ENCODE assay signal across 16 mouse cellular contexts in genomic region chr11:57701193-57701925, GRCm38 (mm10). TPM values are rescaled to one million over a fixed set of nuclear protein-coding genes. Genes with fewer than 3 reads are reported as not detected.
DNase-seq lines count a peak whose midpoint lies in the region; ATAC-seq and TF ChIP-seq lines count a peak whose summit lies in the region.
"Had no signal": no experiment of that assay in that cellular context is flagged by ENCODE, and none has a peak within 500 bp of the region (broad histone marks: within the 10 kb centered on the region; RNA-seq: fewer than 3 reads in every experiment).

No protein-coding gene starts in this region.

- H3K9me3 ChIP-seq in heart, embryonic 10.5 days, result no peaks in the 10 kb centered on the region
- no peaks in the 10 kb centered on the region for H3K9me3 ChIP-seq in midbrain, embryonic 13.5 days
- no peaks in the 10 kb centered on the region for H3K9me3 ChIP-seq in midbrain, embryonic 16.5 days (replicated peaks; ENCODE audit: control insufficient read depth, low read length, poor library complexity, severe bottlenecking)
- no peaks in the 10 kb centered on the region for H3K9me3 ChIP-seq in intestine, embryonic 15.5 days
- H3K9me3 ChIP-seq: forebrain, embryonic 15.5 days had no signal

- DNase-seq in heart, embryonic 10.5 days (ENCODE audit: low spot score), result no peak
- DNase-seq in heart, adult 11 months, result no peak
- DNase-seq in B cell, adult 2 months, result no peak
- DNase-seq in spleen, adult 18-20 months, result no peak
- DNase-seq: adrenal gland, adult 8-10 months; cerebellum, adult 11-12 months; lung, postnatal 14 days; retina, postnatal 1 day; thymus, adult 18-20 months had no signal

- H3K36me3 ChIP-seq in heart, embryonic 10.5 days, result peaks cover 7% of the 10 kb centered on the region; the same call in 1 of the 2 replicates
- H3K36me3 ChIP-seq in midbrain, embryonic 13.5 days, result peaks cover 7% of the 10 kb centered on the region; the same call in 1 of the 2 replicates
- no peaks in the 10 kb centered on the region for H3K36me3 ChIP-seq in midbrain, embryonic 16.5 days (ENCODE audit: control insufficient read depth, insufficient read depth, low read length)
- H3K36me3 ChIP-seq in intestine, embryonic 15.5 days, result no peaks in the 10 kb centered on the region; the same call in 1 of the 2 replicates
- H3K36me3 ChIP-seq in small intestine, adult 2 months (ENCODE audit: control insufficient read depth, insufficient read depth, low read length), result peaks cover 7% of the 10 kb centered on the region
- H3K36me3 ChIP-seq: forebrain, embryonic 15.5 days had no signal

- no peak for ATAC-seq in midbrain, embryonic 13.5 days
- no peak for ATAC-seq in midbrain, embryonic 16.5 days
- ATAC-seq in intestine, embryonic 15.5 days, result peak; percentile 87
- ATAC-seq: forebrain, embryonic 15.5 days; liver, embryonic 12.5 days; Patski had no signal

- no peaks in the 10 kb centered on the region for H3K27me3 ChIP-seq in heart, embryonic 10.5 days (ENCODE audit: insufficient read depth, poor library complexity, severe bottlenecking)
- H3K27me3 ChIP-seq in midbrain, embryonic 13.5 days, result peaks cover 3% of the 10 kb centered on the region; the same call in 1 of the 2 replicates
- H3K27me3 ChIP-seq in midbrain, embryonic 16.5 days (ENCODE audit: control insufficient read depth, insufficient read depth, low read depth, low read length), result no peaks in the 10 kb centered on the region
- H3K27me3 ChIP-seq in intestine, embryonic 15.5 days (replicated peaks), result no peaks in the 10 kb centered on the region
- H3K27me3 ChIP-seq in small intestine, adult 2 months (ENCODE audit: control insufficient read depth, insufficient read depth, low read length), result no peaks in the 10 kb centered on the region
- H3K27me3 ChIP-seq: forebrain, embryonic 15.5 days; liver, embryonic 12.5 days; Patski had no signal

- 68% methylated on average over 11 of the region's 11 CpGs for WGBS in heart, embryonic 10.5 days
- whole genome bisulfite sequencing in midbrain, embryonic 13.5 days, result 86% methylated on average over 11 of the region's 11 CpGs
- WGBS in midbrain, embryonic 16.5 days, result 74% methylated on average over 11 of the region's 11 CpGs
- 60% methylated on average over 11 of the region's 11 CpGs for WGBS in intestine, embryonic 15.5 days
- 30% methylated on average over 11 of the region's 11 CpGs for WGBS in small intestine, adult 2 months

- H3K4me2 ChIP-seq in midbrain, embryonic 13.5 days (replicated peaks), result no peak overlapping the region
- no peak overlapping the region for H3K4me2 ChIP-seq in midbrain, embryonic 16.5 days (ENCODE audit: low read length)
- peak overlapping the region; percentile 21 for H3K4me2 ChIP-seq in intestine, embryonic 15.5 days (replicated peaks)
- H3K4me2 ChIP-seq: forebrain, embryonic 15.5 days; liver, embryonic 12.5 days had no signal

- H3K4me1 ChIP-seq in heart, embryonic 10.5 days, result peaks cover 25% of the 10 kb centered on the region
- H3K4me1 ChIP-seq in midbrain, embryonic 13.5 days (replicated peaks), result peaks cover 25% of the 10 kb centered on the region
- H3K4me1 ChIP-seq in midbrain, embryonic 16.5 days (ENCODE audit: control insufficient read depth, insufficient read depth, low read length), result peaks cover 16% of the 10 kb centered on the region
- H3K4me1 ChIP-seq in intestine, embryonic 15.5 days (replicated peaks), result peaks cover 12% of the 10 kb centered on the region; the same call in 1 of the 2 replicates
- peaks cover 33% of the 10 kb centered on the region; the same call in 1 of the 2 replicates for H3K4me1 ChIP-seq in small intestine, adult 2 months (ENCODE audit: control insufficient read depth, insufficient read depth, insufficient read length, low read length)

- no peak overlapping the region for H3K4me3 ChIP-seq in heart, embryonic 10.5 days
- no peak overlapping the region for H3K4me3 ChIP-seq in midbrain, embryonic 13.5 days (replicated peaks)
- no peak overlapping the region for H3K4me3 ChIP-seq in midbrain, embryonic 16.5 days (ENCODE audit: low read depth, low read length)
- H3K4me3 ChIP-seq in intestine, embryonic 15.5 days (replicated peaks), result no peak overlapping the region
- 0 out of 2 replicates have a peak overlapping the region, but pooled peaks have one; percentile 5 for H3K4me3 ChIP-seq in small intestine, adult 2 months (ENCODE audit: low read depth, low read length)
- H3K4me3 ChIP-seq: forebrain, embryonic 15.5 days; liver, embryonic 12.5 days had no signal

- no peak overlapping the region for H3K9ac ChIP-seq in midbrain, embryonic 13.5 days (replicated peaks)
- H3K9ac ChIP-seq in midbrain, embryonic 16.5 days (ENCODE audit: low read depth, low read length), result no peak overlapping the region
- no peak overlapping the region for H3K9ac ChIP-seq in intestine, embryonic 15.5 days
- H3K9ac ChIP-seq: forebrain, embryonic 15.5 days; liver, embryonic 12.5 days had no signal

- H3K27ac ChIP-seq in heart, embryonic 10.5 days, result peak overlapping the region; percentile 52; the same call in 1 of the 2 replicates
- H3K27ac ChIP-seq in midbrain, embryonic 13.5 days, result peak overlapping the region; percentile 10; the same call in 1 of the 2 replicates
- no peak overlapping the region for H3K27ac ChIP-seq in midbrain, embryonic 16.5 days (ENCODE audit: low read length)
- peak overlapping the region; percentile 48 for H3K27ac ChIP-seq in intestine, embryonic 15.5 days
- peak overlapping the region; percentile 97 for H3K27ac ChIP-seq in small intestine, adult 2 months (ENCODE audit: insufficient read depth, low read depth, low read length)
- H3K27ac ChIP-seq: forebrain, embryonic 15.5 days; liver, embryonic 12.5 days had no signal

- no peak for TF ChIP-seq POLR2A in small intestine, adult 2 months (IDR thresholded peaks at IDR 0.05; ENCODE audit: low read depth, low read length)

- TF ChIP-seq CTCF in small intestine, adult 2 months (IDR thresholded peaks at IDR 0.05; ENCODE audit: extremely low read depth, insufficient read length, insufficient replicate concordance, low read depth, low read length), result no peak

RNA-seq across cellular contexts. Expression of gene Galnt10, which starts 56.1 kb away (rescaled TPM):
- polyA plus RNA-seq in heart, embryonic 10.5 days (2016; fragmentation: Nextera tagmentation; extraction: Ambion mirVana), result 16.6 and 20.7 TPM in 2 replicates
- polyA plus RNA-seq in midbrain, embryonic 13.5 days (2015; fragmentation: Nextera tagmentation; extraction: Ambion mirVana), result 13.0 and 15.6 TPM in 2 replicates
- 14.7 and 14.8 TPM in 2 replicates for polyA plus RNA-seq in midbrain, embryonic 16.5 days (2015; fragmentation: Nextera tagmentation; extraction: Ambion mirVana)
- polyA plus RNA-seq in intestine, embryonic 15.5 days (2015; fragmentation: Nextera tagmentation; extraction: Ambion mirVana), result 19.3 and 20.3 TPM in 2 replicates
- polyA plus RNA-seq in small intestine, adult 2 months (2012; rRNA removed), result 21.6 and 37.0 TPM in 2 replicates
